Mouse (Mus musculus): ENCODE measurements at regions not wholly inside any gene's neighbourhood (a gene's known extent, or its start where the extent isn't known, plus 50 kb on each side); places are given as distances from the start of the nearest gene placed in this dataset.

- TF ChIP-seq CTCF (IDR thresholded peaks at IDR 0.05; ENCODE audit: control insufficient read depth, insufficient read depth, low read length) (no peak), POLR2A (IDR thresholded peaks at IDR 0.05; ENCODE audit: borderline replicate concordance, control insufficient read depth, low read depth, low read length) (no peak)
These were observed 773.9 kb upstream of the Car8 start for GRCm38 (mm10) chr4:9012787-9013186.
